Mouse (Mus musculus) central nervous system, embryonic 18 days (tissue): ENCODE data around the gene Gm8882. TPM values are rescaled to one million over a fixed set of nuclear protein-coding genes. Genes with fewer than 3 reads are reported as not detected.

Source experiments
- polyA plus RNA-seq: library from polyadenylated mRNA; depleted of rRNA; stranded (reverse); fragments of >200 nt; gene quantifications from 2 replicates; pipeline ENCODE4 v1.2.3, GENCODE M21; 2012; rRNA removed

Gm8882 gene
- not detected in 2 replicates for polyA plus RNA-seq

DNA sequence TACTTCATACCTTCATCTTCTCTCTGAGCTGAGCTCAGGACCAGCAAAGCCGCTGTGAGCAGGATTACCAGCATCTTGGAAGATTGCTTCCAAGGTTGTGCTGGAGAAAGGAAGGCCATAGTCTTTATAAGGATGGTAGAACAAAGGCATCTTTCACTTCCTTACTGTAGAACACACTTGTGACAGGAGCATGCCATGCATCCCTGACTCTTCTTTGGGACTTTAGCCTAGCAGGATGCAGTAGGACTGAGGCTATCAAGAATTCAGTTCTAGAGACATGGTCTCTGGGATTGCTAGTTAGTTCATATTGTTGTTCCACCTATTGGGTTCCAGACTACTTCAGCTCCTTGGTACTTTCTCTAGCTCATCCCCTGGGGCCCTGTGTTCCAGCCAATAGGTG is at the start of gene Gm8882:
Gene Gm8882, minus strand, starts transcription at position 101 of the 400 bp plus-strand sequence.

DNA sequence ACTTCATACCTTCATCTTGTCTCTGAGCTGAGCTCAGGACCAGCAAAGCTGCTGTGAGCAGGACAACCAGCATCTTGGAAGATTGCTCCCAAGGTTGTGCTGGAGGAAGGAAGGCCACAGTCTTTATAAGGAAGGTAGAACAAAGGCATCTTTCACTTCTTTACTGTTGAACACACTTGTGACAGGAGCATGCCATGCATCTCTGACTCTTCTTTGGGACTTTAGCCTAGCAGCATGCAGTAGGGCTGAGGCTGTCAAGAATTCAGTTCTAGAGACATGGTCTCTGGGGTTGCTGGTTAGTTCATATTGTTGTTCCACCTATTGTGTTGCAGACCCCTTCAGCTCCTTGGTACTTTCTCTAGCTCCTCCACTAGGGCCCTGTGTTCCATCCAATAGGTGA is 49.3 kb downstream of the Gm8882 start, which contains the start of gene Prpmp5:
Gene Prpmp5, minus strand, starts transcription at position 101 of the 400 bp plus-strand sequence.

Other genes with a start within 250 kb of the Gm8882 start
- not detected in 2 replicates for gene Prb1, start 153.6 kb downstream of the Gm8882 start, polyA plus RNA-seq
- not detected in 2 replicates for gene Prpmp5, start 49.4 kb downstream of the Gm8882 start, polyA plus RNA-seq
- gene Prh1, start 205.7 kb upstream of the Gm8882 start, polyA plus RNA-seq: not detected in 2 replicates
- gene Prp2, start 231.8 kb upstream of the Gm8882 start, polyA plus RNA-seq: not detected in 2 replicates